Mouse (Mus musculus) forebrain, embryonic 14.5 days (tissue): ENCODE measurements at regions not wholly inside any gene's neighbourhood (a gene's known extent, or its start where the extent isn't known, plus 50 kb on each side); places are given as distances from the start of the nearest gene placed in this dataset.

Experiments
- ATAC-seq: fragments of 200-750 bp; cut with Nextera tagmentation; 2 replicates; pipeline ENCODE4 v1.8.0; 2017; ENCODE audit warnings: mild to moderate bottlenecking, moderate library complexity
- DNase-seq: peaks from one replicate; pipeline ENCODE4 v3.0.0-alpha.2; 2015; ENCODE audit warnings: low spot score
- H3K27ac ChIP-seq: fragments of 300-500 bp; sonication (generic); 2 replicates; pipeline ENCODE4 v1.5.1; 2014; ENCODE audit warnings: low read depth, mild to moderate bottlenecking, control low read depth, low read length, moderate library complexity
- H3K27me3 ChIP-seq: fragments of 300-500 bp; sonication (generic); replicated peaks from 2 replicates; pipeline ENCODE4 v1.6.1; 2014; ENCODE audit warnings: low read length, control low read depth, mixed read lengths; ENCODE audit not compliant: control insufficient read depth, insufficient read depth
- H3K36me3 ChIP-seq: fragments of 300-500 bp; sonication (generic); 2 replicates; pipeline ENCODE4 v1.6.1; 2014; ENCODE audit warnings: low read length, control low read depth; ENCODE audit not compliant: control insufficient read depth, insufficient read depth
- H3K4me1 ChIP-seq: fragments of 300-500 bp; sonication (generic); 2 replicates; pipeline ENCODE4 v1.6.1; 2014; ENCODE audit warnings: antibody characterized with exemption, low read length, control low read depth; ENCODE audit not compliant: control insufficient read depth, insufficient read depth
- H3K4me2 ChIP-seq: fragments of 300-500 bp; sonication (generic); 2 replicates; pipeline ENCODE4 v1.6.1; 2014; ENCODE audit warnings: mild to moderate bottlenecking, control low read depth, low read length
- H3K4me3 ChIP-seq: fragments of 300-500 bp; sonication (generic); 2 replicates; pipeline ENCODE4 v1.5.1; 2014; ENCODE audit warnings: low read depth, low read length, control low read depth
- H3K9ac ChIP-seq: fragments of 300-500 bp; sonication (generic); 2 replicates; pipeline ENCODE4 v1.6.1; 2014; ENCODE audit warnings: mild to moderate bottlenecking, low read length, control low read depth, moderate library complexity
- H3K9me3 ChIP-seq: fragments of 300-500 bp; sonication (generic); replicated peaks from 2 replicates; pipeline ENCODE4 v1.6.1; 2016; ENCODE audit warnings: low read length, control low read depth, mixed read lengths; ENCODE audit not compliant: control insufficient read depth
- WGBS: fragments of 180-500 bp; shearing (Covaris S2); extraction: QIAGEN DNeasy Blood & Tissue Kit; methylation state at CpG from one replicate; pipeline ENCODE4 v1.1.7; 2014; 5-methylcytosine and 5-hydroxymethylcytosine counted together

- no peaks in the 10 kb centered on the region for H3K36me3 ChIP-seq
- H3K9me3 ChIP-seq = no peaks in the 10 kb centered on the region
- no peak overlapping the region for H3K4me3 ChIP-seq
- no peak overlapping the region for H3K27ac ChIP-seq
- H3K27me3 ChIP-seq = no peaks in the 10 kb centered on the region
- DNase-seq (no peak), ATAC-seq (no peak)
- 92% methylated on average over 5 of the region's 5 CpGs for WGBS
- no peak overlapping the region for H3K9ac ChIP-seq
- no peaks in the 10 kb centered on the region for H3K4me1 ChIP-seq
- no peak overlapping the region for H3K4me2 ChIP-seq
Measured at GRCm38 (mm10) chr4:7965663-7966062, 273.2 kb downstream of the Car8 start.

GRCm38 (mm10) chr4:7961521-7962172 lies 277.2 kb downstream of the Car8 start:
- ATAC-seq (peak; percentile 76; the same call in 1 of the 2 replicates), DNase-seq (peak; percentile 78)
- H3K27ac ChIP-seq = no peak overlapping the region
- H3K9me3 ChIP-seq = no peaks in the 10 kb centered on the region
- no peak overlapping the region for H3K9ac ChIP-seq
- H3K4me2 ChIP-seq = no peak overlapping the region
- H3K36me3 ChIP-seq = no peaks in the 10 kb centered on the region
- H3K27me3 ChIP-seq = no peaks in the 10 kb centered on the region
- no peaks in the 10 kb centered on the region for H3K4me1 ChIP-seq
- 52% methylated on average over 5 of the region's 5 CpGs for WGBS
- no peak overlapping the region for H3K4me3 ChIP-seq

GRCm38 (mm10) chr4:7960335-7960734 lies 278.5 kb downstream of the Car8 start:
- Histone ChIP-seq H3K9me3 (no peaks in the 10 kb centered on the region), H3K27ac (no peak overlapping the region), H3K4me3 (no peak overlapping the region), H3K4me1 (no peaks in the 10 kb centered on the region), H3K4me2 (no peak overlapping the region), H3K36me3 (no peaks in the 10 kb centered on the region), H3K27me3 (no peaks in the 10 kb centered on the region), H3K9ac (no peak overlapping the region)
- DNase-seq = peak; percentile 52
- peak; percentile 40; the same call in 1 of the 2 replicates for ATAC-seq
- 45% methylated on average over 2 of the region's 2 CpGs for WGBS

GRCm38 (mm10) chr4:7948020-7948419 lies 290.8 kb downstream of the Car8 start:
- Histone ChIP-seq H3K4me2 (no peak overlapping the region), H3K27ac (no peak overlapping the region), H3K4me3 (no peak overlapping the region), H3K9ac (no peak overlapping the region), H3K36me3 (no peaks in the 10 kb centered on the region), H3K27me3 (no peaks in the 10 kb centered on the region), H3K9me3 (no peaks in the 10 kb centered on the region), H3K4me1 (no peaks in the 10 kb centered on the region)
- ATAC-seq (no peak), DNase-seq (no peak)
- WGBS = 78% methylated on average over 1 of the region's 1 CpGs

GRCm38 (mm10) chr4:7921503-7921902 lies 317.3 kb downstream of the Car8 start:
- Histone ChIP-seq H3K36me3 (no peaks in the 10 kb centered on the region), H3K27ac (no peak overlapping the region), H3K4me1 (no peaks in the 10 kb centered on the region), H3K4me2 (no peak overlapping the region), H3K27me3 (no peaks in the 10 kb centered on the region), H3K9ac (no peak overlapping the region), H3K4me3 (no peak overlapping the region), H3K9me3 (no peaks in the 10 kb centered on the region)
- WGBS = 73% methylated on average over 2 of the region's 2 CpGs
- DNase-seq (no peak), ATAC-seq (no peak)

GRCm38 (mm10) chr4:7913191-7913590 lies 325.6 kb downstream of the Car8 start:
- H3K9ac ChIP-seq = no peak overlapping the region

GRCm38 (mm10) chr4:7912675-7913074 lies 326.2 kb downstream of the Car8 start:
- H3K9me3 ChIP-seq = no peaks in the 10 kb centered on the region
- no peak for DNase-seq
- no peaks in the 10 kb centered on the region for H3K4me1 ChIP-seq
- H3K27me3 ChIP-seq = no peaks in the 10 kb centered on the region
- ATAC-seq = no peak
- H3K4me2 ChIP-seq = no peak overlapping the region
- H3K36me3 ChIP-seq = no peaks in the 10 kb centered on the region
- no peak overlapping the region for H3K4me3 ChIP-seq
- 96% methylated on average over 2 of the region's 2 CpGs for WGBS
- no peak overlapping the region for H3K9ac ChIP-seq
- H3K27ac ChIP-seq = no peak overlapping the region

More at GRCm38 (mm10) chr4:7913191-7913590, 325.6 kb downstream of the Car8 start:
- H3K9me3 ChIP-seq = no peaks in the 10 kb centered on the region
- H3K27ac ChIP-seq = no peak overlapping the region
- H3K36me3 ChIP-seq = no peaks in the 10 kb centered on the region
- WGBS = 91% methylated on average over 2 of the region's 2 CpGs
- no peak overlapping the region for H3K4me3 ChIP-seq
- DNase-seq (no peak), ATAC-seq (no peak)
- H3K4me1 ChIP-seq = no peaks in the 10 kb centered on the region
- H3K27me3 ChIP-seq = no peaks in the 10 kb centered on the region
- H3K4me2 ChIP-seq = no peak overlapping the region

- 73% methylated on average over 1 of the region's 1 CpGs for WGBS
- no peak overlapping the region for H3K4me3 ChIP-seq
- H3K4me2 ChIP-seq = no peak overlapping the region
- H3K27me3 ChIP-seq = no peaks in the 10 kb centered on the region
- DNase-seq = no peak
- H3K36me3 ChIP-seq = no peaks in the 10 kb centered on the region
- no peaks in the 10 kb centered on the region for H3K4me1 ChIP-seq
- no peaks in the 10 kb centered on the region for H3K9me3 ChIP-seq
- H3K27ac ChIP-seq = no peak overlapping the region
- H3K9ac ChIP-seq = no peak overlapping the region
- no peak for ATAC-seq
Measured at GRCm38 (mm10) chr4:7903130-7903529, 335.7 kb downstream of the Car8 start.

- Histone ChIP-seq H3K36me3 (no peaks in the 10 kb centered on the region), H3K9ac (no peak overlapping the region), H3K4me2 (no peak overlapping the region), H3K9me3 (no peaks in the 10 kb centered on the region), H3K4me1 (no peaks in the 10 kb centered on the region), H3K27me3 (no peaks in the 10 kb centered on the region), H3K27ac (no peak overlapping the region), H3K4me3 (no peak overlapping the region)
- DNase-seq = peak; percentile 1
- WGBS = 61% methylated on average over 4 of the region's 4 CpGs
- no peak for ATAC-seq
Measured at GRCm38 (mm10) chr4:7894914-7895313, 343.9 kb downstream of the Car8 start.
